Mouse (Mus musculus) liver, adult 2 months (tissue): Measurements from ENCODE around the gene Fam50a. TPM values are rescaled to one million over a fixed set of nuclear protein-coding genes. Genes with fewer than 3 reads are reported as not detected.

ENCODE experiments used
- DNase-seq: peaks from one replicate; pipeline ENCODE4 v3.0.0-alpha.2; 2011; ENCODE audit warnings: low read depth, low spot score; ENCODE audit errors: extremely low read depth
- H3K27ac ChIP-seq: fragments of 200-500 bp; replicated peaks from 2 replicates; pipeline ENCODE4 v1.5.1; 2012; ENCODE audit warnings: low read depth, mild to moderate bottlenecking, control low read depth, inconsistent platforms, low read length; ENCODE audit not compliant: insufficient read depth
- H3K27me3 ChIP-seq: fragments of 200-500 bp; 2 replicates; pipeline ENCODE4 v1.6.1; 2012; ENCODE audit warnings: mild to moderate bottlenecking, moderate library complexity, low read length, inconsistent platforms; ENCODE audit not compliant: control insufficient read depth, insufficient read depth
- H3K36me3 ChIP-seq: fragments of 200-500 bp; 2 replicates; pipeline ENCODE4 v1.6.1; 2012; ENCODE audit warnings: low read length, inconsistent platforms; ENCODE audit not compliant: control insufficient read depth, insufficient read depth
- H3K4me1 ChIP-seq: fragments of 200-500 bp; 2 replicates; pipeline ENCODE4 v1.6.1; 2011; ENCODE audit warnings: low read length; ENCODE audit not compliant: control insufficient read depth, insufficient read depth
- H3K4me3 ChIP-seq: fragments of 200-500 bp; 2 replicates; pipeline ENCODE4 v1.5.1; 2011; ENCODE audit warnings: low read depth, mild to moderate bottlenecking, control low read depth, low read length, moderate library complexity; ENCODE audit not compliant: insufficient read depth
- H3K79me2 ChIP-seq: fragments of 200-500 bp; 2 replicates; pipeline ENCODE4 v1.6.1; 2012; ENCODE audit warnings: inconsistent platforms, mild to moderate bottlenecking, low read length, moderate library complexity; ENCODE audit not compliant: control insufficient read depth, insufficient read depth
- H3K9ac ChIP-seq: fragments of 200-500 bp; 2 replicates; pipeline ENCODE4 v1.6.1; 2012; ENCODE audit warnings: low read depth, mild to moderate bottlenecking, control low read depth, inconsistent platforms, low read length
- CTCF ChIP-seq: fragments of 200-500 bp; IDR thresholded peaks from 2 replicates; pipeline ENCODE4 v1.5.1; 2011; ENCODE audit warnings: low read depth, low read length, control low read depth
- POLR2A ChIP-seq: fragments of 200-500 bp; IDR thresholded peaks from 2 replicates; pipeline ENCODE4 v1.6.1; 2011; ENCODE audit warnings: low read length, control low read depth; ENCODE audit not compliant: insufficient read depth; ENCODE audit errors: extremely low read depth
- WGBS: fragments of 180-500 bp; shearing (Covaris S2); methylation state at CpG from one replicate; pipeline ENCODE4 v1.1.7; 2018; 5-methylcytosine and 5-hydroxymethylcytosine counted together
- polyA plus RNA-seq: library from polyadenylated mRNA; depleted of rRNA; stranded (reverse); fragments of >200 nt; gene quantifications from 2 replicates; pipeline ENCODE4 v1.2.3, GENCODE M21; 2012
- total RNA-seq: library from RNA; depleted of rRNA; stranded (reverse); fragments of >200 nt; gene quantifications from 2 replicates; pipeline ENCODE4 v1.2.3, GENCODE M21; 2014

The Fam50a gene
- total and polyA plus RNA-seq, 2 experiments: 6.3 to 8.1 TPM

DNA sequence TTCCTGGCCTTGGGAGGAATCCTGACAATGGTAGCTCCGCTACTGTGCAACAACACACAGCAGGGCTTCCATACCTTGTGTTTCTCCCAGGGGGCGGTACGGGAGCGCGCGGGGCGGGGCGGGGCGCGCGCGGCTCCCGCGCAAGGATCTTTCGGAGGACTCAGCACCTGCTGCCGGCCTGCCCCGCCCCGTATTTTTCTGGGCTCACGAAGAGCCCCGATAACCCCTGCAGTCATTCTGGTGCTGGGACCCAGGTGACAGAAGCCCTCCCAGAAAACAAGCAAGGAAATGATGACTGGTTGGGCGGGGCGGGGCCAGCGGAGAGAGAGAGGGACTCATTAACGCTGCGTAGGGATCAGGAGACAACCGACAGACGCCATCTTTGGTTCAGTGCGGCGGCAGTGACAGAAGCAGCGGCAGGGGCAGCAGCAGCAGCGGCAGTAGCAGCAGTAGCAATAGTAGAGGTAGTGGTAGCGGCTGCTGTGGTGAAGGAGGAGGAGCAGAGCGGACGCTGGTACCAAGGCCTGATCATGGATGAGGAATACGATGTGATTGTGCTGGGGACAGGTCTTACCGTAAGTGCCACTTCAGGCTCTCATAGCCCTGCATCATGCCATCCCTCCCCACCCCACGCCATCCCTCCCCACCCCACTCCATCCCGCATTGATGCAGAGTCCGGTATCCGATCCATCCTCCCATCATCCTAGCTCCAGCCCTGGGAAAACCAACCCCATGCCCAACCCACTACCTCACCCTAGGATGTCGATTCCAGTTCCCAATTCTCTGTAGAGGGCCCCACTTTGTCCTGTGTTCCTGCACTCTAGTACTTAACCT, 7.7 kb upstream of the Fam50a start, which contains the start of gene Gdi1:
Gdi1 (plus strand) TSS at position 132 of the 834 bp plus-strand sequence.
- Histone ChIP-seq H3K4me3 (peak within 1 kb of the TSS; percentile 74), H3K27ac (peak within 1 kb of the TSS; percentile 92), H3K27me3 (no peaks in the 10 kb centered on the region), H3K9ac (peak within 1 kb of the TSS; percentile 96), H3K4me1 (no peaks in the 10 kb centered on the region; the same call in 1 of the 2 replicates), H3K79me2 (peaks cover 5% of the 10 kb centered on the region; the same call in 1 of the 2 replicates), H3K36me3 (peaks cover 47% of the 10 kb centered on the region)
- peak; percentile 55 for DNase-seq
- TF ChIP-seq POLR2A (peak; percentile 61; the same call in 1 of the 2 replicates), CTCF (peak; percentile 12; the same call in 1 of the 2 replicates)
- WGBS: under 1% methylated on average over 40 of the region's 41 CpGs

DNA sequence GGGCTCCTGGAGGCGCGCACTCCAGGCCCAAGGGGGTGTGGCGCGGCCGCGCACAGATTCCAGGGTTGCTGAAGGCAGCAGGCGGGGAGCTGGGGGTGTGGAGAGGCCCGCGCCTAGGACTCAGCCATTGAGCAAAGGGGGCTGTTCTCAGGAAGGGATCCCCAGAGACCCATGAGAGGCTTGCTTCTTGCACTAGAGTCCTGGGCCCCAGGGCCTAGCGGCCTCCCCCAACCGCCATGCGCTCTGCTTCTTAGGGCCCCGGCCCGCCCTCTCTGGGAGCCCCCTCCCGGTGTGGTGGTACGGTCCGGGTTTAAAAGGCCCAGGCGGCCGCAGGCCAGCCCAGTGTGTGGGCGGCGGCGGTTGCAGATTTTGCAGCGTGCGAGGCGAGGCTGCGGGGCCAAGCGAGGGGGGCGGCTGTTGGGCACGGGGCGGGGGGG, 15.9 kb downstream of the Fam50a start, which contains the start of gene Plxna3:
Plxna3 (plus strand) TSS at position 342 of the 437 bp plus-strand sequence.
- Histone ChIP-seq H3K27me3 (no peaks in the 10 kb centered on the region), H3K36me3 (no peaks in the 10 kb centered on the region), H3K27ac (no peak within 1 kb of the TSS), H3K4me3 (peak within 1 kb of the TSS; percentile 74), H3K4me1 (no peaks in the 10 kb centered on the region; the same call in 1 of the 2 replicates), H3K9ac (peak within 1 kb of the TSS; percentile 82), H3K79me2 (no peaks in the 10 kb centered on the region)
- DNase-seq: peak; percentile 52
- TF ChIP-seq CTCF: no peak
- no peak for TF ChIP-seq POLR2A
- WGBS: 2% methylated on average over 8 of the region's 30 CpGs

DNA sequence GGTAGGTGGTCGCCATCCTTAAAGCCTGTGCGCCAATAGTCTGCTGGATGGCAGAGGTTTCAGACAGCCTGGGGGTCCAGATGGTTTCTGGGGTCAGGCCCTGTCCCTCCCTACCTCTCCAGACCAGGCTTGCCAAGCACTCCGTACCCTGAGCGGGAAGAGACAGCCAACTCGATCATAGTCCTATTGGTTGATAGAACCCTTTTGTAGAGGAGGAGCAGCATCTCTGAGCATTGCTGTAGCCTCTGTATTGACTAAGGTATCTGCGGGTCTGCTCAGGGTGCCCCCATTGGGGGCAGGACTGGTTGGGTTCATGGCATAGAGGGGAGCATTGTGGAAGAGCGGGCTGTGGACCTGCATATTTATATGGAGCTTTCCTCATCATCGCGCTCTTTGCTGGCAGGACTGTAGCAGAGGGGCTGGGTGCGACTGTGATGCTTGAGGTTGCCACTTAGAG, 16.4 kb downstream of the Fam50a start:
- no peaks in the 10 kb centered on the region for H3K36me3 ChIP-seq
- peak overlapping the region; percentile 82 for H3K9ac ChIP-seq
- H3K4me3 ChIP-seq: peak overlapping the region; percentile 74; the same call in 1 of the 2 replicates
- no peak overlapping the region for H3K27ac ChIP-seq
- H3K79me2 ChIP-seq: no peaks in the 10 kb centered on the region
- no peaks in the 10 kb centered on the region for H3K27me3 ChIP-seq
- DNase-seq: no peak
- H3K4me1 ChIP-seq: no peaks in the 10 kb centered on the region; the same call in 1 of the 2 replicates
- WGBS: 18% methylated on average over 10 of the region's 10 CpGs
- no peak for TF ChIP-seq POLR2A
- no peak for TF ChIP-seq CTCF

DNA sequence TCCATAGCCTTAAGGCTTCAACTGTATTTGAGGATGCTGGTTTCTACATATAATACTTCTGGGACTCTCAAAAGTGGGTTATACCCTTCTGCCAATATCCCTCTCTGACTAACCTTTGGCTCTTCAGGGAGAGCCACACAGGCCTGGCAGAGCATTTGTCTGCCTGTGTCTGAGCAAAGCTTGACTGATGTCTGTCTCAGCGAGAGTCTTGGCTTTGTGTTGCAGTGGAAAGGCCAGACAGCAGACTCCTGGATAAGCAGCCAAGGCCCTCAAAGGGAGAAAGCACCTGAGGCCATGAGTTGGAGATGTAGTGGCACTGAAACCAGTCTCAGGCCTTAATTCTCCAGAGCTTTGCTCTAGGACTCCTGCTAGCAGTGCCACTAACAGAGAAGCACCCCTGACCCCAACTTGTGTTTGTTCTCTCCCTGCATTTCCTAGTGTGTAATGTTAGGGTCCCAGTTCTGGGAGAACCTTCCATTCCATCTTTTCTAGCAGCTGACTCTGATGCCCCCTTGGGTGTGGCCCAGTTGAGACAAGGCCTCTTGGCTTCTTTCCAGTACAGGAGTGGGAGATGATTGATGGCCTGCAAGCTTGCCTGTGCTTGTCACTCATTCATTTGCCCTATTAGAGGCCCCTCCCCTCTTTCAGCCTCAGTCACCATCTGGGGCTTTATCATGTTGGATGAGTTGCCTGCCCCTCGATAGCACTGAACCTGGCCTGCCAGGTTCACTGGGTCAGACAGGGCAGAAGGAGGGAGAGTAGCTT, 17.5 kb downstream of the Fam50a start:
- no peaks in the 10 kb centered on the region; the same call in 1 of the 2 replicates for H3K4me1 ChIP-seq
- 65% methylated on average over 2 of the region's 2 CpGs for WGBS
- TF ChIP-seq POLR2A: no peak

DNA sequence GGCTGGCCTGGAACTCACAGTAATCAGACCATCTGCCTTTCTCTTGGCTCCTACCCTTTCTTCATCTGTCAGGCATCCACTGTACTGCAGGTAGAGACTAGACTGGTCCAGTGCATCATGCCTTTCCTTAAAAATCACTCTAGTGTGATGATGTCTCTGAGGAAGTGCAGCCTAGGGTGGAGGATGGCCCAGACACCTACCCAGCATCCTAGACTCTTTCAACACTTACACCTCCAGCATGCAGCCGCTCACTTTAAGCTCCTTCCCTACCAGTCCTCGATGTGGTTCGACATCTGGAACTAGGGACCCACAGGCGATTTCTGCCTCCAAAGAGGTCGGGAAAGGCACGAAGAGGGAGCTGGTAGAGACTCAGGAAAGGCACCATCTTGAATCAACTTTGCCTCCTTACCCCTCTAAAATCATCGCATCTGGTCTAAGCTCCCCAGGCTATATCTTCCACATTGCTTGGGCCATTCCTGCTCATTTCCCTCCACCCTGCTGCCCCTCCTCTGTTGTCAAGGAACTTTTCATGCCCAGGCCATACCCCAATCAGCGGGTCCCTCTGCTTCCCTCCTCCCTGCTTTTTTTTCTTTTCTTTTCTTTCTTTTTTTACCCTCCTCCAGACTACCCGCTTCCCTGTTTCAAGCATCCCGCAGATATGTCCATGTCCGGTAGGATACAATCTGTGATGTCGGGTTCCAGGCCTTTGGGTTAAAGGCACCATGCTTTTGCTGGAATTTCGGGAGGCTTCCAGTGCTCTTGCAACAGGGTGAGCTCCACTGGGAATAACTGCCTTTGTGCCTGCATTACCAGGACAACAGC, 40.0 kb downstream of the Fam50a start:
- H3K9ac ChIP-seq: peak overlapping the region; percentile 37
- H3K4me3 ChIP-seq: peak overlapping the region; percentile 56
- H3K27ac ChIP-seq: 0 out of 2 replicates have a peak overlapping the region, but pooled peaks have one; percentile 2
- H3K79me2 ChIP-seq: no peaks in the 10 kb centered on the region
- DNase-seq: no peak
- TF ChIP-seq CTCF (no peak), POLR2A (no peak)
- H3K27me3 ChIP-seq: no peaks in the 10 kb centered on the region
- no peaks in the 10 kb centered on the region for H3K36me3 ChIP-seq
- WGBS: 7% methylated on average over 13 of the region's 13 CpGs
- H3K4me1 ChIP-seq: peaks cover 4% of the 10 kb centered on the region; the same call in 1 of the 2 replicates

More for the DNA sequence above, 17.5 kb downstream of the Fam50a start:
- H3K36me3 ChIP-seq: no peaks in the 10 kb centered on the region
- H3K9ac ChIP-seq: no peak overlapping the region
- no peaks in the 10 kb centered on the region for H3K79me2 ChIP-seq
- no peak overlapping the region for H3K4me3 ChIP-seq
- no peak overlapping the region for H3K27ac ChIP-seq
- no peaks in the 10 kb centered on the region for H3K27me3 ChIP-seq
- no peak for DNase-seq
